Mouse (Mus musculus) CH12.LX (cell line): ENCODE measurements at regions not wholly inside any gene's neighbourhood (a gene's known extent, or its start where the extent isn't known, plus 50 kb on each side); places are given as distances from the start of the nearest gene placed in this dataset.

Experiments
- DNase-seq: peaks from one replicate; pipeline ENCODE4 v3.0.0-alpha.2; 2013; ENCODE audit errors: extremely low read depth
- H3K27ac ChIP-seq: 2 replicates; pipeline ENCODE4 v1.5.1; 2012; ENCODE audit warnings: low read depth, mild to moderate bottlenecking, control low read depth, moderate library complexity; ENCODE audit not compliant: insufficient read depth
- H3K27me3 ChIP-seq: replicated peaks from 2 replicates; pipeline ENCODE3; 2012; ENCODE audit warnings: inconsistent platforms
- H3K36me3 ChIP-seq, 2 experiments: replicated peaks in 1 of 2; 2 replicates each; pipeline versions ENCODE3 to v1.6.1; 2012; ENCODE audit warnings: inconsistent platforms in 1 of 2, low read length in 1 of 2, mild to moderate bottlenecking in 1 of 2, mixed read lengths in 1 of 2, moderate library complexity in 1 of 2; ENCODE audit not compliant: control insufficient read depth in 1 of 2, insufficient read depth in 1 of 2
- H3K4me1 ChIP-seq, 2 experiments: 2 replicates each; pipeline ENCODE4 v1.6.1; 2012; ENCODE audit warnings: inconsistent platforms in 1 of 2, moderate library complexity in 1 of 2; ENCODE audit not compliant: insufficient read depth in 2 of 2, control insufficient read depth in 1 of 2
- H3K4me2 ChIP-seq: 2 replicates; pipeline ENCODE4 v1.6.1; 2012; ENCODE audit warnings: low read depth, mild to moderate bottlenecking, control low read depth; ENCODE audit not compliant: poor library complexity, insufficient read depth, severe bottlenecking
- H3K4me3 ChIP-seq, 3 experiments: fragments of 150-350 bp in 1 of 3; sonication (generic) in 1 of 3; replicated peaks in 1 of 3; 2 replicates each; pipeline versions ENCODE3 to v1.5.1; 2011 to 2012; ENCODE audit warnings: low read depth in 2 of 3, low read length in 2 of 3, mild to moderate bottlenecking in 2 of 3, moderate library complexity in 2 of 3, control low read depth in 1 of 3, improper control_type of control experiment in 1 of 3, inconsistent platforms in 1 of 3, mixed read lengths in 1 of 3; ENCODE audit not compliant: poor library complexity in 1 of 3
- H3K79me2 ChIP-seq: replicated peaks from 2 replicates; pipeline ENCODE4 v1.6.1; 2012; ENCODE audit warnings: mild to moderate bottlenecking, moderate library complexity; ENCODE audit not compliant: control insufficient read depth, poor library complexity, insufficient read depth, severe bottlenecking; ENCODE audit errors: extremely low read depth
- H3K9ac ChIP-seq: 2 replicates; pipeline ENCODE4 v1.6.1; 2012; ENCODE audit warnings: low read depth, mild to moderate bottlenecking, control low read depth, moderate library complexity; ENCODE audit not compliant: insufficient read depth
- H3K9me3 ChIP-seq: replicated peaks from 2 replicates; pipeline ENCODE3; 2012; ENCODE audit warnings: low read length, inconsistent platforms, mixed read lengths
- CHD2 ChIP-seq: IDR thresholded peaks from 2 replicates; pipeline ENCODE4 v1.6.1; 2011; ENCODE audit warnings: low read length, improper control_type of control experiment
- E2F4 ChIP-seq: IDR thresholded peaks from 2 replicates; pipeline ENCODE4 v1.6.1; 2011; ENCODE audit warnings: low read depth, low read length, improper control_type of control experiment; ENCODE audit not compliant: insufficient replicate concordance
- ELF1 ChIP-seq: IDR thresholded peaks from 2 replicates; pipeline ENCODE4 v1.6.1; 2014; ENCODE audit warnings: low read depth, mild to moderate bottlenecking, inconsistent platforms, low read length, improper control_type of control experiment
- EP300 ChIP-seq: IDR thresholded peaks from 2 replicates; pipeline ENCODE4 v1.6.1; 2011; ENCODE audit warnings: low read length, improper control_type of control experiment
- HCFC1 ChIP-seq: IDR thresholded peaks from 2 replicates; pipeline ENCODE4 v1.6.1; 2012; ENCODE audit warnings: low read depth, mild to moderate bottlenecking, inconsistent platforms, low read length, improper control_type of control experiment
- JUN ChIP-seq: IDR thresholded peaks from 2 replicates; pipeline ENCODE4 v1.6.1; 2011; ENCODE audit warnings: low read depth, mild to moderate bottlenecking, low read length, improper control_type of control experiment, moderate library complexity; ENCODE audit not compliant: insufficient read depth
- JUND ChIP-seq: conservative IDR thresholded peaks from 2 replicates; pipeline ENCODE4 v1.6.1; 2011; ENCODE audit warnings: low read depth, low read length, improper control_type of control experiment
- KAT2A ChIP-seq: IDR thresholded peaks from 2 replicates; pipeline ENCODE4 v1.6.1; 2012; ENCODE audit warnings: low read length, improper control_type of control experiment, inconsistent platforms; ENCODE audit not compliant: insufficient replicate concordance
- MAFK ChIP-seq: IDR thresholded peaks from 2 replicates; pipeline ENCODE4 v1.6.1; 2011; ENCODE audit warnings: low read length, improper control_type of control experiment; ENCODE audit not compliant: insufficient replicate concordance
- MAX ChIP-seq: IDR thresholded peaks from 2 replicates; pipeline ENCODE4 v1.6.1; 2011; ENCODE audit warnings: low read length, improper control_type of control experiment
- MAZ ChIP-seq: IDR thresholded peaks from 2 replicates; pipeline ENCODE4 v1.6.1; 2012; ENCODE audit warnings: low read depth, mild to moderate bottlenecking, inconsistent platforms, low read length, improper control_type of control experiment, moderate library complexity
- MXI1 ChIP-seq: IDR thresholded peaks from 2 replicates; pipeline ENCODE4 v1.6.1; 2011; ENCODE audit warnings: mild to moderate bottlenecking, low read depth, low read length, improper control_type of control experiment
- MYC ChIP-seq: IDR thresholded peaks from 2 replicates; pipeline ENCODE4 v1.6.1; 2011; ENCODE audit warnings: low read depth, mild to moderate bottlenecking, improper control_type of control experiment, low read length
- NELFE ChIP-seq: IDR thresholded peaks from 2 replicates; pipeline ENCODE4 v1.6.1; 2011; ENCODE audit warnings: low read depth, low read length, improper control_type of control experiment
- NRF1 ChIP-seq: IDR thresholded peaks from 2 replicates; pipeline ENCODE4 v1.6.1; 2014; ENCODE audit warnings: low read depth, mild to moderate bottlenecking, inconsistent platforms, low read length, improper control_type of control experiment, moderate library complexity
- PAX5 ChIP-seq: IDR thresholded peaks from 2 replicates; pipeline ENCODE4 v1.6.1; 2012; ENCODE audit warnings: low read length, inconsistent platforms, mixed read lengths
- POLR2A ChIP-seq: IDR thresholded peaks from 2 replicates; pipeline ENCODE4 v1.6.1; 2011; ENCODE audit warnings: low read depth, mild to moderate bottlenecking, improper control_type of control experiment, low read length
- RAD21 ChIP-seq: IDR thresholded peaks from 2 replicates; pipeline ENCODE4 v1.6.1; 2011; ENCODE audit warnings: low read depth, mild to moderate bottlenecking, low read length, improper control_type of control experiment, moderate library complexity
- RCOR1 ChIP-seq: conservative IDR thresholded peaks from 2 replicates; pipeline ENCODE4 v1.6.1; 2012; ENCODE audit warnings: low read depth, mild to moderate bottlenecking, inconsistent platforms, low read length, improper control_type of control experiment
- SIN3A ChIP-seq: IDR thresholded peaks from 2 replicates; pipeline ENCODE4 v1.6.1; 2012; ENCODE audit warnings: low read length, improper control_type of control experiment, inconsistent platforms
- TCF12 ChIP-seq: IDR thresholded peaks from 2 replicates; pipeline ENCODE4 v1.6.1; 2014; ENCODE audit warnings: low read depth, mild to moderate bottlenecking, inconsistent platforms, low read length, improper control_type of control experiment
- USF1 ChIP-seq: IDR thresholded peaks from 2 replicates; pipeline ENCODE4 v1.6.1; 2014; ENCODE audit warnings: low read depth, mild to moderate bottlenecking, inconsistent platforms, low read length, improper control_type of control experiment
- USF2 ChIP-seq: conservative IDR thresholded peaks from 2 replicates; pipeline ENCODE4 v1.6.1; 2011; ENCODE audit warnings: low read depth, low read length, improper control_type of control experiment
- ZC3H11A ChIP-seq: IDR thresholded peaks from 2 replicates; pipeline ENCODE4 v1.6.1; 2012; ENCODE audit warnings: low read depth, mild to moderate bottlenecking, inconsistent platforms, low read length, improper control_type of control experiment
- dilution Hi-C: fragments of 300-500 bp; cut with MboI; formaldehyde crosslinking; loops from 2 replicates; pipeline ENCODE4 v1.14.3; 2020; ENCODE audit warnings: low sequenced_read_pairs; ENCODE audit not compliant: extremely low pct_unique_long_range_greater_than_20kb, extremely low pct_ligation_motif_present
- in situ Hi-C: fragments of 300-500 bp; cut with MboI; formaldehyde crosslinking; loops from 3 replicates; pipeline ENCODE4 v1.14.3; 2019; ENCODE audit warnings: low sequenced_read_pairs, low pct_ligation_motif_present, low pct_unique_long_range_greater_than_20kb, mixed read lengths

GRCm38 (mm10) chr5:118445252-118445987, 115.1 kb upstream of the Med13l start:
- Histone ChIP-seq H3K27ac (no peak overlapping the region), H3K27me3 (no peaks in the 10 kb centered on the region), H3K79me2 (no peaks in the 10 kb centered on the region), H3K9me3 (peaks cover 3% of the 10 kb centered on the region), H3K4me1 (peaks cover 4 to 5% of the 10 kb centered on the region in 2 experiments; a peak in 2 of 4 replicates), H3K36me3 (no peaks in the 10 kb centered on the region), H3K4me3 (no peak overlapping the region), H3K4me2 (no peak overlapping the region), H3K9ac (no peak overlapping the region)
- DNase-seq: no peak
- in situ Hi-C loops: no loop called here
- TF ChIP-seq NRF1 (no peak), PAX5 (no peak), JUND (no peak), POLR2A (no peak), RCOR1 (no peak), CHD2 (no peak), HCFC1 (no peak), USF1 (no peak)
- dilution Hi-C loops: no loop called here

GRCm38 (mm10) chr5:118445988-118446280, 114.5 kb upstream of the Med13l start:
- no peak for DNase-seq
- H3K4me2 ChIP-seq: no peak overlapping the region
- H3K79me2 ChIP-seq: no peaks in the 10 kb centered on the region
- in situ Hi-C loops (no loop called here), dilution Hi-C loops (no loop called here)
- H3K9ac ChIP-seq: no peak overlapping the region
- peaks cover 3% of the 10 kb centered on the region for H3K9me3 ChIP-seq
- TF ChIP-seq SIN3A: no peak
- no peak for TF ChIP-seq JUN
- no peak for TF ChIP-seq TCF12
- TF ChIP-seq MAFK: no peak
- TF ChIP-seq MAX: no peak
- no peak for TF ChIP-seq MAZ
- TF ChIP-seq RAD21: no peak
- TF ChIP-seq ZC3H11A: no peak
- TF ChIP-seq NELFE: no peak
- TF ChIP-seq POLR2A: no peak
- TF ChIP-seq E2F4: no peak
- no peak for TF ChIP-seq JUND
- TF ChIP-seq USF1: no peak
- TF ChIP-seq NRF1: no peak
- no peak for TF ChIP-seq EP300
- no peak for TF ChIP-seq MYC
- TF ChIP-seq USF2: no peak
- TF ChIP-seq KAT2A: no peak
- TF ChIP-seq ELF1: no peak
- TF ChIP-seq MXI1: no peak
- H3K27ac ChIP-seq: no peak overlapping the region
- no peak overlapping the region for H3K4me3 ChIP-seq
- H3K27me3 ChIP-seq: no peaks in the 10 kb centered on the region
- H3K4me1 ChIP-seq: peaks cover 4 to 5% of the 10 kb centered on the region in 2 experiments; a peak in 2 of 4 replicates
- no peaks in the 10 kb centered on the region for H3K36me3 ChIP-seq
